Mouse (Mus musculus): ENCODE data around the gene Kifc5b.
"Not testable (repeated sequence)": the region's sequence is repeated elsewhere in the genome, so short reads cannot be mapped to it uniquely, and the experiment has no call there.

Kifc5b gene

GRCm38 (mm10) chr17:26971247-26971905 is 54.5 kb downstream of the Kifc5b start:
- no peak for DNase-seq (ENCODE audit: low read depth, low spot score)

- DNase-seq (ENCODE audit: low read depth, low spot score) = no peak
Measured at GRCm38 (mm10) chr17:26972107-26972506, 55.2 kb downstream of the Kifc5b start.

- peak; percentile 98 for DNase-seq (ENCODE audit: low read depth, low spot score)
Measured at GRCm38 (mm10) chr17:26972703-26973574, 56.0 kb downstream of the Kifc5b start, which contains the start of gene Zbtb9. Zbtb9 (plus strand) TSS chr17:26973167.

- DNase-seq (ENCODE audit: low read depth, low spot score) = no peak
Measured at GRCm38 (mm10) chr17:26974547-26974946, 57.7 kb downstream of the Kifc5b start.

GRCm38 (mm10) chr17:26975415-26975814 is 58.5 kb downstream of the Kifc5b start:
- DNase-seq (ENCODE audit: low read depth, low spot score) = peak; percentile 44

GRCm38 (mm10) chr17:26977354-26977753 is 60.5 kb downstream of the Kifc5b start:
- DNase-seq (ENCODE audit: low read depth, low spot score) = not testable (repeated sequence)

GRCm38 (mm10) chr17:26979426-26979825 is 62.5 kb downstream of the Kifc5b start:
- peak; percentile 69 for DNase-seq (ENCODE audit: low read depth, low spot score)

- DNase-seq (ENCODE audit: low read depth, low spot score) = no peak
Measured at GRCm38 (mm10) chr17:26981050-26981449, 64.2 kb downstream of the Kifc5b start.

Measured in A20 (cell line).